Mouse (Mus musculus) neural tube, embryonic 14.5 days (tissue): ENCODE measurements at regions not wholly inside any gene's neighbourhood (a gene's known extent, or its start where the extent isn't known, plus 50 kb on each side); places are given as distances from the start of the nearest gene placed in this dataset.
A peak's percentile ranks its signal among the peaks of the same experiment; 100 is the strongest.

ENCODE experiments used
- ATAC-seq: fragments of 200-750 bp; cut with Nextera tagmentation; 2 replicates; pipeline ENCODE4 v1.8.0; 2017; ENCODE audit warnings: low read depth, mild to moderate bottlenecking, moderate TSS enrichment, moderate library complexity
- H3K27ac ChIP-seq: fragments of 300-500 bp; sonication (generic); 2 replicates; pipeline ENCODE4 v1.5.1; 2014; ENCODE audit warnings: low read depth, mild to moderate bottlenecking, control low read depth, low read length, moderate library complexity, mixed read lengths
- H3K27me3 ChIP-seq: fragments of 300-500 bp; sonication (generic); 2 replicates; pipeline ENCODE4 v1.6.1; 2014; ENCODE audit warnings: low read length; ENCODE audit not compliant: control insufficient read depth, insufficient read depth
- H3K36me3 ChIP-seq: fragments of 300-500 bp; sonication (generic); 2 replicates; pipeline ENCODE4 v1.6.1; 2014; ENCODE audit warnings: low read length, mixed read lengths; ENCODE audit not compliant: control insufficient read depth, insufficient read depth
- H3K4me1 ChIP-seq: fragments of 300-500 bp; sonication (generic); 2 replicates; pipeline ENCODE4 v1.6.1; 2014; ENCODE audit warnings: low read length; ENCODE audit not compliant: control insufficient read depth, insufficient read depth
- H3K4me2 ChIP-seq: fragments of 300-500 bp; sonication (generic); 2 replicates; pipeline ENCODE4 v1.6.1; 2014; ENCODE audit warnings: mild to moderate bottlenecking, low read depth, low read length, control low read depth
- H3K4me3 ChIP-seq: fragments of 300-500 bp; sonication (generic); 2 replicates; pipeline ENCODE4 v1.5.1; 2014; ENCODE audit warnings: low read depth, low read length, control low read depth, mixed read lengths
- H3K9ac ChIP-seq: fragments of 300-500 bp; sonication (generic); replicated peaks from 2 replicates; pipeline ENCODE4 v1.6.1; 2014; ENCODE audit warnings: low read depth, mild to moderate bottlenecking, control low read depth, low read length, mixed read lengths
- H3K9me3 ChIP-seq: fragments of 300-500 bp; sonication (generic); 2 replicates; pipeline ENCODE4 v1.6.1; 2016; ENCODE audit warnings: low read length; ENCODE audit not compliant: control insufficient read depth
- WGBS: fragments of 180-500 bp; shearing (Covaris S2); extraction: QIAGEN DNeasy Blood & Tissue Kit; methylation state at CpG from one replicate; pipeline ENCODE4 v1.1.7; 2014; 5-methylcytosine and 5-hydroxymethylcytosine counted together

DNA sequence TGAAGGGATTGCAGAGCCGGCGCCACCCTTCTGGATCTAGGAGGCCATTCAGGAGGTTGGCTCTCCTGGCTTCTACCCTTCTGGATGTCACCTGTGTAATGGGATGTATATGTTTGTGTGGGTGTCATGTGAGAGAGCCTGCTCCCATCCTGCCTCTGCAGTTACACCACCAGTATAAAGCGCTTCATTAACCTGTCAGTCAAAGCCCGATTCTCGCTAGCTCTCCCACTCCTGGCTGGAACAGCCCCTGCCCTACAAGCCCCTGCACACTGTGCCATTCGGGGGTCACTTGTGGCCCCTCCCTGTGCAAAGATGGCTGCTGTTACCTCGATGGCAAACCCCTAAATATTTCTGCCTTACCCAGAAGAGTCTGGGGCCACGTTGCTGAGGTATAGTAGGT is 78.5 kb upstream of the Pax2 start:
- H3K27ac ChIP-seq = no peak overlapping the region
- H3K9me3 ChIP-seq = no peaks in the 10 kb centered on the region
- H3K4me3 ChIP-seq = no peak overlapping the region
- H3K9ac ChIP-seq = no peak overlapping the region
- no peaks in the 10 kb centered on the region for H3K36me3 ChIP-seq
- WGBS = 47% methylated on average over 8 of the region's 8 CpGs
- peak; percentile 15; the same call in 1 of the 2 replicates for ATAC-seq
- H3K27me3 ChIP-seq = peaks cover 26% of the 10 kb centered on the region
- H3K4me2 ChIP-seq = no peak overlapping the region
- peaks cover 7% of the 10 kb centered on the region for H3K4me1 ChIP-seq

DNA sequence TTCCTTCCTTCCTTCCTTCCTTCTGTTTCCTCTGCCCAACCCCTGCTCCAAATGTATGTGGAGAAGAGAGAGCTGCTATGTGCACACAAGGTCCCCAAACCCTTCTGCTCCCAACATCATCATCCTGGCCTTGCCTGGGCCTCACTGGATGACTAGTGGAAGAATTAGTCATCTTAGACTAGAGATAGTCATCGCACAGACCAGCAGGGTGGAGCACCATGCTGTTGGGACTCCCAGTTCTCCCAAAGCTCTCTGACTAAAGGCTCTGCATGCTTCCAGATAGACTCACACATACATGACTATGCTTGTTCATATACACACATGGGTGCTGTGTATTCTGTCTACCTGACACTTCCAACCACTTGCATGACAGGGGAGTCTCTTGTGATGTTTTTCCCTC is 77.2 kb upstream of the Pax2 start:
- Histone ChIP-seq H3K4me2 (no peak overlapping the region), H3K36me3 (no peaks in the 10 kb centered on the region), H3K4me3 (no peak overlapping the region), H3K9ac (no peak overlapping the region), H3K9me3 (no peaks in the 10 kb centered on the region), H3K27ac (no peak overlapping the region), H3K27me3 (peaks cover 30% of the 10 kb centered on the region), H3K4me1 (peaks cover 12% of the 10 kb centered on the region; the same call in 1 of the 2 replicates)
- no peak for ATAC-seq
- 52% methylated on average over 1 of the region's 1 CpGs for WGBS

DNA sequence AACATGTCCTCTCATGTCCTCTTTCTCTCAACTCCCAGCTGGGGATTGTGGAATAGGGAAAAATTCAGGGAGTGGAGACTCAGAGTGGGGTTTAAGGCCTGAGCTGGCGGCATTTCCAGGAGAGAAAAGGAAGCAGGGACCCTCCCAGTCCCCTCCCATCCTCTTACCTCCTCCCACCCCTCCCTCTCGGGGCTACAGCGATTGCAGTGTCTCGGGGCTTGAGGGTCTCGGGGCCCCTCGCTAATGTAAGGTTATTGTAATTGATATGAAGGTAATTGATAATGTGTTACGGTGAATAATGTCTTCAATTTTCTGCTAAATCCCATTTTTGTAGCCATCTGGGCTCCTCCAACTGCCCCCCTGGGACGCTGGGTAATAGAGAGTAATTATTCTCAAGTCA is 74.2 kb upstream of the Pax2 start:
- H3K4me1 ChIP-seq = peaks cover 12% of the 10 kb centered on the region; the same call in 1 of the 2 replicates
- no peak overlapping the region for H3K4me2 ChIP-seq
- no peaks in the 10 kb centered on the region for H3K36me3 ChIP-seq
- WGBS = 4% methylated on average over 8 of the region's 8 CpGs
- H3K9me3 ChIP-seq = no peaks in the 10 kb centered on the region
- H3K4me3 ChIP-seq = no peak overlapping the region
- H3K27ac ChIP-seq = no peak overlapping the region
- peaks cover 33% of the 10 kb centered on the region for H3K27me3 ChIP-seq
- no peak overlapping the region for H3K9ac ChIP-seq
- 0 out of 2 replicates have a peak, but pooled peaks have one; percentile 18 for ATAC-seq

DNA sequence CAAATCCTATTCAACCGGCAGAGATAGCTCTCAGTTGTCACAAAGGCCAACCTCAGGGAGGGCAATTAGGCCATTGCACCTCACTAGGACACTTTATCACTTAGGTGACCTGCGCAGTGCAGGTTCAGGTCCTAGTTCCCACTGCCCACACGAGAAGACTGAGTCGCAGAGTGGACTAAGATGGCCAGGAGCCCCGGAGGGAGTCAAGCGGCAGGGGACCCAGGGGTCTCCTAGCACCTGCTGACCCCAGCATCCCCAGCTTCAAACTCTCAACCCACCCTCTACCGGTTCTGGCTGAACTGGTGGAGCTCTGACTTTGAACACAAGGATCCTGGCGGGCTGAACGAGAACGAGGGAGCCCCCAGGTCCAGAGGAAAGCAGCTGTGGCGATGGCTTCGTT is 72.7 kb upstream of the Pax2 start:
- no peak for ATAC-seq
- peaks cover 12% of the 10 kb centered on the region; the same call in 1 of the 2 replicates for H3K4me1 ChIP-seq
- H3K36me3 ChIP-seq = no peaks in the 10 kb centered on the region
- WGBS = 2% methylated on average over 12 of the region's 12 CpGs
- no peaks in the 10 kb centered on the region for H3K9me3 ChIP-seq
- H3K27ac ChIP-seq = no peak overlapping the region
- H3K4me3 ChIP-seq = no peak overlapping the region
- H3K9ac ChIP-seq = no peak overlapping the region
- H3K27me3 ChIP-seq = peaks cover 23% of the 10 kb centered on the region
- no peak overlapping the region for H3K4me2 ChIP-seq

DNA sequence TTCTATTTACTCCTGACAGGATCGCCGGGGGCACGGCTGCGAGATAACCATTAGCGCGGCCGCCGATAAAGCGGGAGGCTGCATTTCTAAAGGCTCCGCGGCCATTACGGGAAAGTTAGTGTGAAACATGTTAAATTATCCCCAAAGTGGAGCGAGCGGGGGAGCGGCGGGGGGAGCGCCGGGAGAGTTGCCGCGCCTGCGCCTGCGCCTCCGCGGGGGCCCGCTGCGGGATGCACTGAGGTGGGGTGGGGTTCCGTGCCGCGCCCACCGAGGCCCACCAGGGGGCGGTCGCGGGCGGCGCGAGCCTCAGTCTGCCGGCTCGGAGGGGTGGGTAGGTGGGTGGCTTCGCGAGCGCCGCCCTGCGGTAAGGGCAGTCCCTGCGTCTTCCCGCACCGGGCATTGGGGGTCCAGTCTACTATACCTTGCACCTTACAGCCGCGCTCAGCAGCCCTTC is 71.8 kb upstream of the Pax2 start:
- Histone ChIP-seq H3K4me2 (peak overlapping the region; percentile 34), H3K9ac (no peak overlapping the region), H3K27me3 (peaks cover 28% of the 10 kb centered on the region), H3K4me3 (peak overlapping the region; percentile 8; the same call in 1 of the 2 replicates), H3K27ac (no peak overlapping the region), H3K36me3 (no peaks in the 10 kb centered on the region), H3K9me3 (no peaks in the 10 kb centered on the region), H3K4me1 (peaks cover 12% of the 10 kb centered on the region; the same call in 1 of the 2 replicates)
- under 1% methylated on average over 45 of the region's 48 CpGs for WGBS
- peak; percentile 58; the same call in 1 of the 2 replicates for ATAC-seq

DNA sequence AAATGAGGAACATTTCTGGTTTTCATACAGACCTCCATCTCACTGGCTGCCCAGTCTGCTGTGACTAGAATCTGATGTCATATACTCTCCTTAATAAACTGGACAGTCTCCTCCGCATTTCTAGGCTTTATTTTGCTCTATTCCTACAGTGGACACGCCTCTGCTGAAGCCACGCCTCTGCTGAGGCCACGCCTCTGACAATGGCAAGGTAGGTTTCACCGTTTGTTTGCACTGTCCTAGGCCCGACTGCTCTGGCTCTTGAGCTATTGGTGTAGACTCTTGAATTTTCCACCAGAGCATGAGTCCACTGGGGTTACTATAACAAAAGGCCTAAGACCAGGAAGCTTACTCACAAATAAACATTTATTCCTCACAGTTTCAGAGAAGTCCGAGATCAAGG is 69.8 kb upstream of the Pax2 start:
- ATAC-seq = no peak
- WGBS = 41% methylated on average over 7 of the region's 7 CpGs
- Histone ChIP-seq H3K4me1 (peaks cover 12% of the 10 kb centered on the region; the same call in 1 of the 2 replicates), H3K9me3 (no peaks in the 10 kb centered on the region), H3K27ac (no peak overlapping the region), H3K36me3 (no peaks in the 10 kb centered on the region), H3K4me3 (no peak overlapping the region), H3K9ac (no peak overlapping the region), H3K27me3 (peaks cover 29% of the 10 kb centered on the region), H3K4me2 (no peak overlapping the region)

DNA sequence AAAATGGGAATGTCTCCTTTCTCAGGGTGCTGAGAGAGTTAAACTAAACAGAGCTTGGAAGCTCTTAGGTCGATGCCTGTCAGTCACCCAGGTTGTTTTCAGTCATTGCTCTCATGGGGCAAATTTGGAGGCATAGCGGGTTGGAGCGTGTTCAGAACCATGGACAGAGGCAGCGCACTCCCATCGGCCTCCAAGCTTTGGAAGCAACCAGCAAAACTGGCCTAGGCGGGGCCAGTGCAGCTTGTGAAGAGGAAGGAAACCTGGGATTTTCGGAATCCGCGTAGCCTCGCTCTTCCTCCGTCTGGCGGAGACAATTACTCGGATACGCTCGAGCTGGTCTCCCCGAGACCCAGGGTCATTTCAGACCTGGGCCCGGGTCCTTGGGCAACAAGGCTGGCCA is 63.4 kb upstream of the Pax2 start:
- WGBS = 2% methylated on average over 17 of the region's 17 CpGs
- H3K9ac ChIP-seq = peak overlapping the region; percentile 46
- peak overlapping the region; percentile 39; the same call in 1 of the 2 replicates for H3K27ac ChIP-seq

DNA sequence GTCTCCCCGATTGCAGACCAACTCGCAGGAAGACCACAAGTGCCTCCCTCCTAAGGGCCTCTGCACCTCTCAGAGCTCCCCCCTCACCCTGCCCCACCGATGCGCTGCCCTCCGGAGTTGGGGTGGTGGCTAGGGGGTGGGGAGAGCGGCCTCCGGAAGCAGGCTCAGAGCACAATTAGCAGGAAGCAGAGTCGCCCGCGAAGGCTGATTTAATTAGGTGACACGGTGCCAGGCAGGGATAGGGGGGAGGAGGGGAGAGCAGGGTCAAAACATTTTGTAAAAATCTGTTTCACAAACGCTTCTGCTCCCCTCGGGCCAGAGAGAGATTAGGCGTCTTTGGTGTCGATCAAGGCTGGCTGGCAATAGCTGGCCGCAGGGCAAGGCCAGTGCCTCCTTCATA is 63.0 kb upstream of the Pax2 start:
- Histone ChIP-seq H3K4me1 (peaks cover 3% of the 10 kb centered on the region; the same call in 1 of the 2 replicates), H3K9me3 (no peaks in the 10 kb centered on the region), H3K9ac (peak overlapping the region; percentile 46), H3K4me2 (peak overlapping the region; percentile 32; the same call in 1 of the 2 replicates), H3K27me3 (peaks cover 14% of the 10 kb centered on the region; the same call in 1 of the 2 replicates), H3K4me3 (no peak overlapping the region), H3K27ac (peak overlapping the region; percentile 39; the same call in 1 of the 2 replicates), H3K36me3 (no peaks in the 10 kb centered on the region)
- no peak; the same call in 1 of the 2 replicates for ATAC-seq
- 1% methylated on average over 16 of the region's 16 CpGs for WGBS

More for the DNA sequence above, 63.4 kb upstream of the Pax2 start:
- no peaks in the 10 kb centered on the region for H3K9me3 ChIP-seq
- H3K4me3 ChIP-seq = no peak overlapping the region
- peaks cover 3% of the 10 kb centered on the region; the same call in 1 of the 2 replicates for H3K4me1 ChIP-seq
- peaks cover 14% of the 10 kb centered on the region; the same call in 1 of the 2 replicates for H3K27me3 ChIP-seq
- H3K4me2 ChIP-seq = peak overlapping the region; percentile 32; the same call in 1 of the 2 replicates
- no peaks in the 10 kb centered on the region for H3K36me3 ChIP-seq
- no peak for ATAC-seq

DNA sequence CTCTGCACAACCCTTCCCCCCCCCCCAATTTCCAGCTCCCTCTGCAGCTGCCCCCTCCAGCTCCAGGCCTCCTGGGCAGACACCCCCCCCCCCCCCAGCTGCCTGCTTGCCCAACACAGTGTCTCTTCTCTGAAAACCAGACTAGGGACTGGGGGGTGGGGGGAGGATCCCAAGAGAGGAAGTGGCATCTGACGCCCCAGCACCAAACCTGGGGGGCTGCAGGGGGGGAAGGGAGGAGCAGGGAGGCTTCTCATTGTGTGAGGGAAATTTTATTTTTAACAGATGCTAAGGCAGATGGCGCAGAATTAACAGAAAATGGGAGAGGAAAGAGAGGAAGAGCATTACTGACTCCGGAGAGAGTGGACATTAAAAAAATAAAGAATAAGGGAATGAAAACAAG is 60.5 kb upstream of the Pax2 start:
- Histone ChIP-seq H3K4me2 (no peak overlapping the region), H3K36me3 (no peaks in the 10 kb centered on the region), H3K4me3 (no peak overlapping the region), H3K27ac (0 out of 2 replicates have a peak overlapping the region, but pooled peaks have one; percentile 39), H3K9ac (no peak overlapping the region), H3K27me3 (0 out of 2 replicates have a peak, but pooled peaks cover 9% of the 10 kb centered on the region), H3K9me3 (no peaks in the 10 kb centered on the region), H3K4me1 (peaks cover 10% of the 10 kb centered on the region)
- WGBS = 3% methylated on average over 3 of the region's 3 CpGs
- no peak for ATAC-seq
